Mouse (Mus musculus) spleen, embryonic (tissue): ENCODE measurements around the gene Myzap.

Source experiments
- CTCF ChIA-PET: fragments of 350-600 bp; sonication (Branson Sonifier 250); formaldehyde crosslinking; loops from one replicate; lab custom pipeline; 2022; lab: Charles Lee

Gene Myzap

DNA sequence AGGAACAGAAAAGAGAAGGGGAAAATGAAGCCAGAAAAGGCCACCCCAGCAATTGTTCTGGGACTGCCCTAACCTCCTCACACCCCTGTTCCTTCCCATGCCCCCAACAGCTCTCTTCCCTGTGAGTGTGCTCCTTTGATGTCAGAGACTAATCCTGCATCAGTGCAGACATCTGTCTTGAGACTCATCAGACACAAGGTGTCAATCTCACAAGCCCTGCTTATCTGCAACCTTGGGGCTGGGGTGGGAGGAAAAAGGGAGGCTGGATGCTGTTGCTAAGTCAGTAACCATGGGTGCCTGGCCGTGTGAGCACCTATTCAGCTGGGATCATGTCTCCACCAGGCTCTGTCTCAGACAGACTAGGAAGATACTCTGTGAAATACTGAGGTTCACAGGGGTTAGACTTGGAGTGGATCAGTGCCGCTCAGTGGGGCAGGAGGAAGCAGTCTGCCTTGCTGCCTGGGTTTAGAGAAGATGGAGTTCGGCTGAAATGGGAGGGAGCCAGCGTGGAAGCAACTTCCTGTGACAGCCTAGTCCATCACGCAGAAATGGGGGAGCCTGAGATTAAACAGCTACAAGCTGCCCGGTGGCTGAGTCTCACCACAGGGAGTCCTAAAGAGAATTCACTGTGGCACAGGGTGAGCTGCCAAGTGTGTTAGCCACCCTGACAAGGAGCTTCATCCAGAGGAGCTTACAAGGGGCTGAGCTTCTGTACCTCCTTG is 12.9 kb upstream of the Myzap start:
- CTCF ChIA-PET = no interaction called here

DNA sequence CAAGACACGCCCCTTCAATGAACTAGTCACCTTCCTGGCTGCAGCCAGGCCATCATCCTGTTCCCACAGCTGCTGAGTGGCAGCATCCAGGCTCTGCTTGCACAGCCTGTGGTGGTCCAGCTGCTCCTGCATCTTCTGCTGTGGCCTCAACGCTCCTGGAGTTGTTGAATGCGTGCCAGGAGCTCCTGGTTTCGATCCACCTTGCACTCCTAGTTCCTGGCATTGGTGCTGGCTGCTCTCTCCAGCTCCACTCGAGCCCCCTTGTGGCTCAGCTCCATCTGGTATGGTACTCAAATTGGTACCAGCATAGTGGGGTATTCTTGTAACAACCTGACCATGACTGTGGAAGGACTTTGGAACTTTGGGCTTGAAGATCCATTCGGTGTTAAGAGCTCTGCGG is 7.7 kb upstream of the Myzap start:
- CTCF ChIA-PET = interaction anchor here (1.2 kb wide), 1 partner anchor 17 kb away, joined by 5 read pairs; no protein-coding TSS in a partner anchor

- CTCF ChIA-PET = no interaction called here
Measured at GRCm38 (mm10) chr9:71596888-71597287, 4.7 kb upstream of the Myzap start.

GRCm38 (mm10) chr9:71592577-71593285 is 571 bp upstream of the Myzap start:
- CTCF ChIA-PET = interaction anchor here (1.1 kb wide), 1 partner anchor 52 kb away, joined by 3 read pairs; no protein-coding TSS in a partner anchor

DNA sequence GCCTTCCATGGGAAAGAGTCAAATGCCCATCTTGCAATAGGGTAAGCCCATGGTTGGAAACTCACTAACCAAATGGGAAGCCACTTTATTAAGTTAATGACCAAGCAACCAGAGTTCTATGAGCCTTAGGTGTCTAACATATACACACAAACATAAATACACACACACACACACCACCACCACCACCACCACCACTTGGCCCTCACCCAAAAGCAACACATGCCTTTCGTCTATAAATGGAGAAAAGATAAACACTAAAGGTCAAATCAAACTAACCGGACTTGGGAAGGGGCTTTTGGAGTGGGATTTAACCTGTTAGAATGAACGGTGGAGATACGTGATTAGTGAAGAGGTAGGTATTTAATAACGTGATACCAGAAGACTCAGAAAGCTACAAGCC is 1.1 kb downstream of the Myzap start:
- CTCF ChIA-PET = interaction anchor here (0.6 kb wide), 1 partner anchor 1155 kb away, joined by 6 read pairs; no protein-coding TSS in a partner anchor

- CTCF ChIA-PET = no interaction called here
Measured at GRCm38 (mm10) chr9:71589771-71590170, 2.4 kb downstream of the Myzap start.

DNA sequence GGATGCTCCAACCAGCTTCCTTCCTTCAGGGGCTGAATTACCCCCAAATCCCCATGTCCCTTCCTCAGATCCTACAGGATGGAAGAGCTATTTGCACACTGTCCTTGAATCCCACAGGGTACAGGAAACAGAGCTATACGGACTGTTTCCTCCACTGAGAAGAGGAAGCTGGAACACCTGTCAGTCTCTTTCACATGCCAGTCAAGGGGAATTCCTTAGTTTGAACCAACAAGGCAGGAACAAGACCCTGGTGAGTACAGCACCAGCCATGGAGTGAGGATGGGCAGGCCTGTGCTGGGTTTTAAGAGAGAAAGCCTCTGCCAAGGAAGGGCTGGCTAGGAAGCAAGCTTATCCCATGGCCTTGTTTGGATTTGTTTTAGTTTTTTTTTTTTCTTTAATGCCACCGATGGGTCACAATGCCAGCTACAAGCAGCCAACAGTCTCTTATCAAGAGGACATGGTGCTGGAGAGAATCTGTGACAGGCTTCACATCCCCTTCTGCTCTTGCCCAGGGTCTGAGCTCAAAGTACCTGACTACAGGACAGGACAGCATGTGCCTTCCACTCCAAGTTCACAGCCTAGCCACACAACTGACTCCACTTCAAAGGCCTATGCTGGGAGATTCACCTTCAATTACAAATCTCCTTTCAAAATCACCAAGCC is 3.1 kb downstream of the Myzap start:
- CTCF ChIA-PET = no interaction called here

- CTCF ChIA-PET = no interaction called here
Measured at GRCm38 (mm10) chr9:71586408-71586807, 5.8 kb downstream of the Myzap start.

DNA sequence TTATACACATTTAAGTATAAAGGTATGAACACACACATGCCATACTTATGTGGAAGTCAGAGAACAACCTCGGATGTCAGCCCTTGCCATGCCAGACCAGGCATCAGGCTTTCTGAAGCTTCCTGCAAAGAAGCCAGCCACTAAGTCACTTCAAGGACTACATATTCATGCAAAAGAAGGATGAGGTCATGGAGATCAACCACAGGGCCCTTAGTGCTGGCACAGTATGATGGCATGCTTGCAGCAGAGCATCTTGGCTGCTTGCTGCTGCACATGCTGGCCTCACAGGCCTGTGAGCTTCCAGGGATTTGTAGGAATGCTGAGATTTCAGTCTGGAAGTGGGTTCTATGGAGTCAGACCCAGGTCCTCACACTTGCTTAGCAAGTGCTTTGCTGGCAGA is 9.4 kb downstream of the Myzap start:
- CTCF ChIA-PET = no interaction called here

GRCm38 (mm10) chr9:71578896-71579564 is 13.1 kb downstream of the Myzap start:
- CTCF ChIA-PET = no interaction called here

DNA sequence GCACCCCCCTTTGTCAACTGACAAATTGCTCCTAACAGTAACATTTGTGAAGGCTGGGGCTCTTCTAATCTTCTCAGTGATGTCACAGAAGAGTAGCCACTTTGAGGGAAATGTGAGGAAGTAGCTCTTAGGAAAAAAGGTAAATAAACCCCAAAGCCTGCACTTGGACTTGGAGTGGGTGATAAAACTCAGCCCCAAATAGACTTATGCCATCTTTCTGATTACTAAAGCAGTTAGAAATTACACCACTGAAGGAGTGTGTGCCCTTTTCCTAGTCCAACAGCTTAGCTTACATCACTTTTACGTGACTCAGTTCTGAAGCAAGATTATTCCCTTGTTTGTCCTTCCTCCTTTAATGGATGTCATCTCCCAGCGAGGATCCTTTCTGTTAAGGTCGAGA is 17.7 kb downstream of the Myzap start:
- CTCF ChIA-PET = no interaction called here

DNA sequence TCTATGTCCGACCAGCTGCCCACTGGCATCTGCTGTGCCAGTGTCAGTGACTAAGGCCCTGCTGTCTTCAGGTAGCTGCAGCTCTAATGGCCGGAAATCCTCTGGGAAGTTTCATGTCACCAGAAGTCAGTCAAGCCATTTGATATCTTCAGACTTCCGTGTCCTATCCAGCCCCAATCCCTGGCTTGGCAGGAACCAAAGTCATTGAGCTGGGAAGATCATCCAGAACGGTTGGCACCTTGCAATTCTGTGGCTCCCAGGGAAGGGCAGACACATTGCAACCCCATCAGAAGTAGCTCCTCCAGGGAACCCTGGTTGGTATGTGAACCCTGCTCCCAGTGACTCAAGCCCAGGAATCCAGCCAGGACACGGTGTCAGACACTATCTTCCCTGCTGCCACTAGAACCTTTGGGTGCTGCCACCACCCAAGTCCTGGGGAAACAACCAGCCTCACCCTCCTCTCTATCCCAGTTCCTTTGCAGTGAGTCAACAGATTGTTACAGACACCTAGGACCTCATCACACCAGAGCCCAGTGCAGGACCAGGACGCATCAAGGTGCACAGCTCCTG is 18.3 kb downstream of the Myzap start:
- CTCF ChIA-PET = no interaction called here

DNA sequence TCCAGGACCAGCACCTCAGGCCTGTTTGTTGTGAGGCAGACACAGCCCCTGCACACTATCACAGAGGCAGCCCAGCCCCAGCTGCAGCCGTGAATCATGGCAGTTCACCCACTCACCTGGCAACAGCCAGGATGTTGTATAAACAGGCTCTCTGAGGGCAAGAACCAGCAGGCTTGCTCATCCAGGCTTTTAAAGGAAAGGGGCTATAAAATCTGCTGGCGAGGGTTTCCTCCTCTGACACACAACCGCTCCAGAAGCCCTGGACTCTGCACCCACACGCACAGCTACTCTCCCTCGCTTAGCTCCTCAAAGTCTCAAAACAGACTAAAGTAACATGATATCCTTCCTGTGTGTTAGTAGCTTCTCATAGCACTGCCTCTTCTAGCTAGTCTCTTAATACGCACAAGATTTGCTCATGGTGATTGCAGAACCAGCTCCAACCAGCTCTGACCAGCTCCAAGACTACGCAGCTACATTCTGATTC is 21.0 kb downstream of the Myzap start:
- CTCF ChIA-PET = no interaction called here

- CTCF ChIA-PET = interaction anchor here (0.7 kb wide), 1 partner anchor 103 kb away, joined by 4 read pairs; no protein-coding TSS in a partner anchor
Measured at GRCm38 (mm10) chr9:71570170-71570569, 22.0 kb downstream of the Myzap start.

DNA sequence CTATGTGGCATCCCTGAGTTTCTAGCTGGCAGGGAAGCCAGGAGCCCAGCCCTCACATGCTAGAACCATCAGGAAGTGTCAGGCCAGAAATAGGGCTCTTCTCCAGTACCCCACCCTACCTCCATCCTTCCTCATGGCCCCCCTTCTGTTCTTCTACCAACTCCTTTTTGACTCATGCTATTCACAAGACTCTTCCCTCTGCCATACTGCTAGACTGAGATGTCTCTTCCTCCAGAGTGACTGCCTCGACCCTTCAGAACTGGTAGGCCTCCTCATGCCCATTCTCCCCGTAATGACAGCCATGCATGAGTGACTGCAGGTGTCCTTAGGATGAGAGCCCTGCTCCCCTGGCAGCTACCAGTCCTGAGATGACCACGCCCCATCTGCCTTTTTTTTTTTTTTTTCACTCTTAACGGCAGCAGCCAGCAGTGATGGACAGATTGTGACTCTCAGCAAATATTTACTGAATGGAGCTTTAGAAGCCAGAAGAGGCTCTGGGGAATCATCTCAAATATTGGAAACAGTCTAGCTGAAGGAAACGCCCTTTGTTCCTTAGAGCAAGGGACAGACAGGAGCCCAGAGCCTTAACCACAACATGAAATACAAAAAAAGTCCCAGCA is 23.7 kb downstream of the Myzap start:
- CTCF ChIA-PET = interaction anchor here (0.6 kb wide), 1 partner anchor 1268 kb away, joined by 9 read pairs; no protein-coding TSS in a partner anchor

DNA sequence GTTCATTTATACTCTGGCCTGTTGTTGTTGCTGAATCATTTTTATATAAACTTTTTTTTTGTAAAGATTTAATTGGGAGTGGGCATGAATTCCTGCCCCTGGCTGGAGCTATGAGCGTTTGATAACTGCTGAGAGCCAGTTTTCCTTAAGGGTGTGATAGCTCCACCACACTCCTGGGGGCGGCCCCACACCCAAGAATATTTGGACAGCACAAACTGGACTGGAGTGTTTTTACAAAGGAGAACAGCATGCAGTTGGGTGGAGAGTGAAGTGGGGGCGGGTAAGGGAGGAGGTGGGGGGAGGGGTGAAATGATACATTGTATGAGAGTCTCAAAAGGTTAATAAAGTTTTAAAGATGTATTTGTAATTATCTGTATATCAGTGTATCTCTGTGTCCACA is 24.8 kb downstream of the Myzap start:
- CTCF ChIA-PET = interaction anchor here (0.6 kb wide), 1 partner anchor 342 kb away, joined by 4 read pairs; no protein-coding TSS in a partner anchor

DNA sequence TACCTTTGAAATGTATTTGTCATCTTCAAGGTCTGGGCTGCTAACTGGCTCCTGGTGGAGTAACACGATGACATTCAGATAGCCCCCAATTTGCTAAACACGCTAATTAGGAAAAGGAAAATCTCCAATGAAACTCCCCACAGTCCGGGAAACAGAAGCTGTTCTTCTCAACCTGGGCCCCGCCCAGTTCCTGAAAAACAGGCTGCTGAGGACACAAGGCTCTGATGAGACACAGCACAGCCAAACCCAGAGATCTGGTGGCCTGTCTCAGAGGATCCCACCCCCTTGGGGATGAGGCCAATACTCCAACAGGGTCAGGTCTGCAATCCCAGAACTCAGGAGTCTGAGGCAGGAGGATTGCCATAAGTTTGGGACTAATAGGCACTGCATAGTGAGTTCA is 25.4 kb downstream of the Myzap start:
- CTCF ChIA-PET = no interaction called here

DNA sequence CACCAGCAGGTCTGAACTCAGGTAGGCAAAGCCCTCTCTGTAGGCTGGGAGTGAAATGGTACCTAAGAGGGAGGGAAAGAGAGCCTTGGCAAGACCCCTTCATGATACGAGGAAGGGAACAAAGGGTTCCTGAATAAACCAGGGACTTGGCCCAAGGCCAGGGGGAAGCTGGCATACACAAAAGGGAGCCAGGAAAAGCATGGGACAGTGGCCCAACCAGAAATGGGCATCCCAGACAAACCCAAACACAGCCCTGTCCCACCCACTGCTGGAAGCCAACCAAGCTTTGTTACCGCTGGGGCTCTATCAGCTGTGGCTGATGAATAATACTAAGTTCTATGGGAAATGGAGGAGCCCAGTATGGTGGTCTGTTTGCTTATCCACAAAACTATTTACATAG is 34.4 kb downstream of the Myzap start:
- CTCF ChIA-PET = no interaction called here

DNA sequence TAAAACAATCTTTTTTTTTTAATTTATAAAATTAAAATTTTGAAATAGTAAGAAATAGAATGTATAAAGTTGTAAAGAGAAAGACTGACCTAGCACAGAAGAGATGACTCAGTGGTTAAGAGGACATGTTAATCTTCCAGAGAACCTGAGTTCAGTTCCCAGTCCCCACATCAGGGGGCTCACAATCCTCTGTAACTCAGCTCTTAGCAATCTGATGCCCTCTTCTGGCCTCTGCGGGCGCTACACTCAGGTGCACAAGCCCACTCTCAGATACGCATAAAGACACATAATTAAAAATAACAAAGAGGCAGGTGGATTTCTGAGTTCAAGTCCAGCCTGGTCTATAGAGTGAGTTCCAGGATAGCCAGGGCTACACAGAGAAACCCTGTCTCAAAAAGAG is 38.2 kb downstream of the Myzap start:
- CTCF ChIA-PET = no interaction called here

DNA sequence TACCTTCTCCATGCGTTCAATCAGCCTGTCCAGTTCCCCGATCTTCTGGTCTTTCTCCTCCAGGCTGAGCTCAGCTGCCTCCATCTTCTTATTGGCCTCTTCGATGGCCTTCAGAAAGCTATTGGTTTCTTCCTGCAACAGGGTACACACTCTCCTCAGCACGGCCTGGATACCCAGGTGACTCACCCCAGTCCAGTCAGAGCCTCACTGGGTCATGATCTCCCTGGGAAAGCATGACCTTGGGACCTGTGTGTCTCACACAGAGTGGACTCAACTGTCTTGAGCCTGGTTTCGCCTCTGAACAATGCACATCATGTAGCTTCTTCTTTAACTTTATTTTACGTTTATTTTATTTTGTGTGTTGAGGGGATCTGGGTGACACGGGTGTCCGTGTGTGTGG is 42.0 kb downstream of the Myzap start:
- CTCF ChIA-PET = interaction anchor here (0.5 to 1.0 kb wide), 2 partner anchors 10 to 67 kb away, joined by 4 to 12 read pairs; no protein-coding TSS in a partner anchor
